Mouse (Mus musculus) right cerebral cortex, postnatal 4 days (tissue): ENCODE data around the gene 1700030K09Rik.

Experiments
- DNase-seq: peaks from one replicate; pipeline ENCODE4 v3.0.0-alpha.2; 2022

1700030K09Rik gene

DNA sequence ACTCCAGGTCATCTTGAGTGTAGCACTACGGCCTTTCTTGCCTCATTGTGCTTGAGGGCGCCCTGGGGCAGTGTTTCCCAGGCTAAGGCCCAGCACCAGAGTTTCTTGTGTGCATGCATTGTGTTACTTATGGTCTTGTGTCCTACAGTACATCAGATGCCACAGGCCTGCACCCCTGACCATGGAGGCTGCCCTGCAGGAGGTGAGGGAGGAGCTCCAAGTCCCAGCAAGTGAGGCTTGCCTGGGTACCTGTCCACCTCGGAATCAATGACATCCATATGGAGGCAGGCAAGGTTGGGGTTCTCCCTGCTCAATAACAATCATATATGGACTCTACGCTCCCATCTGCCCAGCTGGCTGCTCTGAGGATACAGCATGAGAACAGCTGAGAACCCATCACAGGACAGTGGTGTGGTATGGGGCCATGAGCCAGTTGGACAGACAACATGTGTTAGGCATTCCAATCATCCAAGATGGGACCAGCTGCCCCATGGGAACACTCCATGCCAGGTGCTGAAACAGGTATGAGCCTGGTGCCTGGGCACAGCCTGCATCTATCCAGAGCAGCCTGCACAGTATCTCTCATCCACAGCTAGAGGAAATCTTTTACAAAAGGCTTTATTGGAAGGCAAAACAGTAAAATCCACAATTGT lies 16.3 kb downstream of the 1700030K09Rik start:
- no peak for DNase-seq

DNA sequence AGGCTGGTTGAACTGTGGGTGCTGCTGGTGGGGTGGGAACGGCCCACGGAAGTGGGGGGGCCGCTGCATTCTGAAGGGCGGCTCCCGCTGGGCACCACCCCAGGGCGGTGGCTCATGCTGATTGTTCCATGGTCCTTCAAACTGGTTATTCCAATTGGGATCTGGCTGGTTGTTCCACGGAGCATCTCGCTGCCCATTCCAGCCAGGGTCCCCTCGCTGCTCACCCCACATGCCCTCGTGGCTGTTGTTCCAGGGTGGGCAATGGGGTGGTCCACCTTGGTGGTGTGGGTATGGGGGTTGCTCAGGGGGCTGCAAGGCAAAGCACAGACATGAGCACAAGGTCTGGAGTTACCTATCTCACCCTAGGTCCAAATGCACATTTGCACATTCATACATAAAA lies 20.5 kb downstream of the 1700030K09Rik start:
- no peak for DNase-seq

DNA sequence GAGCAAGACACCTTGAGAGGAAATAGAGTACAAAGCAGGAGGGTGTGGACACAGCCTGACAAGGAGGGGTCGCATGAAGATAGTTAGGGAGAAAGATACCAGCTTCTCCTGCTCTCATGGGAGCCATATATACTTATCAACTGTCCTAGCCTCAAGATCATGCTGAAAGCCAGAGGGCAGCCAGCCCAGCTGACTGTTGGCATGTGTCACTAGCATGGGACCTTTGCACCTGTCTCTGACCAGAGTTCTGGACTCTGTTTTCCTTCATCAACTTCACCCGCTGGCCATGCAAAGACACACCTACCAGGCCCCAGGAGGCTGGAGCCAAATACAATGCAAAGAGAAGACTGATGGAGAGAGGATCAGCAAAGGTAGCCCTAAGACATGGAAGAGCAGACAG lies 25.6 kb downstream of the 1700030K09Rik start:
- no peak for DNase-seq

DNA sequence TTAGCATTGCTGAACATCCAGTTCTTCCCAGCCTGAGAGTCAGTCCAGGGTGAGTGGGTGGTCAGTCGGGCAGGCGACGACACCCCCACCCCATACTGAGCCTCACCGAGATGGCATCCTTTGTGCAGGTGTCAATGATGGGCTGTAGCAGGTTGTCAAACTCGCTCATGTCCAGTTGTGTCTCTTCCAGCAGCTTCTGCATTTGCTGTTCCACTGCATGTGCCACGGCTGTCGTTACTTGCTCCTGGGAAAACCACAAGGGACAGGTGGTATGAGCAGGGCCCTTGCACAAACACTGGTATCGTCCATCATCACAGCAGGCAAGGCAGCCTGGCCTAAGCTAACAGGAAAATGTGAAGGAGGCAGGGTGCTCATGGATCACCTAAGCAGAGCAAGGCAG lies 26.3 kb downstream of the 1700030K09Rik start:
- no peak for DNase-seq

DNA sequence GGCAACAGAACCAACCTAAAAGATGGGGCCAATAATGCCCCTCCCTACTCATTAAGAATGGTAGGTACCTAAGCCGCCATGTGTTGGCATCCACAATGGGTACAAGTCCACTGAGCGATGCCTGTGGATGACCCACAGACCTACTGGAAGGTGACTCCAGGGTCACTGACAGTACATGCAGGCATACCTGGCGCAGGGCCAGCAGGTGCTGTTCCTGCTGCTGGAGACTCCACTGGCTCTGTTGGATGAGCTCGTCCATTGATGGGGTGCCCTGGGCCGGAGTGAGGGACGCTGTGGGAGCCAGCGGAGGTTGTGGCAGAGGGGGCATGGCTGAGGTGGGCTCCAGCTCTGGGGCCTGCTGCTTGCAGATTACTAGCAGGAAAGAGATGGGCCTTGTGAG lies 27.0 kb downstream of the 1700030K09Rik start:
- no peak for DNase-seq

DNA sequence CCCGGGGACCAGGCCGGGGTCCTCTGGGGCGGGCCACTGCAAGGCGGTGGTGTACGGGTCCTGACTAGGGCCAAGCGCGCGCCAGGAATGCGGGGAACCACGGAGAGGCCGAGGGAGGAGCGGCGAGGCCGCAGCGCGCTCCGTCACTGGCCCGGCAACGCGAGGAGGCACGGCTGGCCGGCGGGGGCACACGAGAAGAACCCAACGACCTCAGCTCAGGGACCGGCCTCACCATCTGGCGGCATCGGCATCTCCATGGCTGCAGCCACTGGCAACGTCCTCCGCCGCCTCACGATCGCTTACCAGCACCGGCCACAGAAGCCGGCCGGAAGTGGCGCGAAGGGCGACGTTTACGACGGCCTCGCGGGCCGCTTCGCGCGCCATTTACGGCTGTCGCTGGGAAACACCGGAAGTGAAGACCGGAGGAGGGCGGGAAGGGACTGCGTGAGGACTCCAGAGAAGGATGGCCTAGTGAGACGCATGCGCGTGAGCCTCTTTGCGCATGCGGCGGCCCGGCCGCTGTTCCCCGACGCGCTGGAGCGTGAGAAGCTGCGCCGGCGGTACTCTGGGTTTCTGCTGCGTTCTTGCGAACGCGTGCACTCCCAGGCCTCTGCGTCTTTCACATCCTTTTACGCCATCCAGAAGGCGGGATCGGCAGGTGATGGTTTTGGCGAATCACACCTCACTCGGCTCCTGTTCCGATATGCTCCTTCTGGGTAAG lies 31.3 kb downstream of the 1700030K09Rik start, which contains the start of gene Cherp:
Gene Cherp (minus strand): TSS at position 401 of the 721 bp plus-strand sequence.
- DNase-seq: peak; percentile 93

DNA sequence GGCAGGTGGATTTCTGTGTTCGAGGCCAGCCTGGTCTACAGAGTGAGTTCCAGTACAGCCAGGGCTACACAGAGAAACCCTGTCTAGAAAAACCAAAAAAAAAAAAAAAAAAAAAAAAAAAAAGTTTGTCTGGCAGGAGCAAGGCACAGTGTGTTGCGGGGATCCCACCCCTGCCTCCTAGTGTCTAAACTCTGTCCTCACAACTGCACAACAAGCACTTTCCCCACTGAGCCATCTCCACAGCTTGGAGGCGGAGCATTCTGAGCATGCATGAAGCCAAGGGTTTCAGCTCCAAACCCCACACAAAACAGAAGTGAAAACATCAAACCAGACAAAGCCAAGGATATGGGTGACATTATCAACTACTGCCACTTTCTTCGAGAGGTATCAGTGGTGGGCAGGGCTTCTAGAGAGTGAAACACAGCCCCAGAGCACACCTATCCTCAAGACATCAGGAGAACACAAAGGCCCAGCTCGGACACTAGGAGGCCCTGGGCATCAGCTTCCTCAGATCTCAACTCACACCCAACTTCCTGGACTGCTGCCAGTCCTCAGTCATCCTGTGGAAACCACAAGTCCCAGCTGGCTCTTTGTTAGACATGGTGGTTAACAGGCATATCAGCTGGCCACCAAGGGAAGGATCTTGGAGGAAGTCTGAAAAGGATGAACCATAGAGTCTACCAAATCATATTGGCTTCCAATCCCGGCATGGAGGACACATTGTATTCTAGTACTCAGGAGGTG lies 41.9 kb downstream of the 1700030K09Rik start:
- DNase-seq: no peak

DNA sequence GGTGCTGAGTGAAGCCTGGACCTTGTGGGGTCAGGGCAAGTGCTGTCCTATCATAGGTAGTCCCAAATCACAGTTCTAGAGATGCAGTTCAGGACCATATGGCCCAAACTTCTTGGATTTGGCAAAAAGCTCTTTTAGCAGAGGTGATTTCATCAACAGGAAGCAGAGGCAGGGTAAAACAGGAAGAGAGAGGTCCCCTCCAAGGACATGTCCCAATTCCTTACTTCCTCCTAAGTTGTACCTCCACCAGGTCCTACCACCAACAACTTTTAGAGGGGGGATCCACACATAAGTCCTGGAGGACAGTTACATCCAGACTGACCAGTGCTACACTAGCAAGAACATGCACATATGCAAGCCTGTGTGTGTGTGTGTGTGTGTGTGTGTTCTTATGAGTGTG lies 43.3 kb downstream of the 1700030K09Rik start:
- DNase-seq: no peak

DNA sequence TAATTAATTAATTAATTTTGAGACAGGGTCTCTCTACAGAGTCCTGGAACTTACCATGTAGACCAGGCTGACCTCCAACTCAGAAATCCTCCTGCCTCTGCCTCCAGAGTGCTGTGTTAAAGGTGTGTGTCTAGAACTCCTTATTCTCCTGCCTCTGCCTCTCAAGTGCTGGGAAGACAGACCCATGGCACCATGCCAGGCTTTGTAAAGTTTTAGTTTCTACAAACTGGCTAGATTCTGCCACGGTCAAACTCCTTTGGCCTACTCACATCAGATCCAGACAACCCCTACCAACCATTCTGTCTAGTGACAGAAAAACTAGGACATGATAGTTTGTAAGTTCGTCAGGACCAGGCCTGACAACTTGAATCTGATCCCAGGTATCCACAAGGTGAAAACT lies 47.3 kb downstream of the 1700030K09Rik start:
- peak; percentile 26 for DNase-seq

DNA sequence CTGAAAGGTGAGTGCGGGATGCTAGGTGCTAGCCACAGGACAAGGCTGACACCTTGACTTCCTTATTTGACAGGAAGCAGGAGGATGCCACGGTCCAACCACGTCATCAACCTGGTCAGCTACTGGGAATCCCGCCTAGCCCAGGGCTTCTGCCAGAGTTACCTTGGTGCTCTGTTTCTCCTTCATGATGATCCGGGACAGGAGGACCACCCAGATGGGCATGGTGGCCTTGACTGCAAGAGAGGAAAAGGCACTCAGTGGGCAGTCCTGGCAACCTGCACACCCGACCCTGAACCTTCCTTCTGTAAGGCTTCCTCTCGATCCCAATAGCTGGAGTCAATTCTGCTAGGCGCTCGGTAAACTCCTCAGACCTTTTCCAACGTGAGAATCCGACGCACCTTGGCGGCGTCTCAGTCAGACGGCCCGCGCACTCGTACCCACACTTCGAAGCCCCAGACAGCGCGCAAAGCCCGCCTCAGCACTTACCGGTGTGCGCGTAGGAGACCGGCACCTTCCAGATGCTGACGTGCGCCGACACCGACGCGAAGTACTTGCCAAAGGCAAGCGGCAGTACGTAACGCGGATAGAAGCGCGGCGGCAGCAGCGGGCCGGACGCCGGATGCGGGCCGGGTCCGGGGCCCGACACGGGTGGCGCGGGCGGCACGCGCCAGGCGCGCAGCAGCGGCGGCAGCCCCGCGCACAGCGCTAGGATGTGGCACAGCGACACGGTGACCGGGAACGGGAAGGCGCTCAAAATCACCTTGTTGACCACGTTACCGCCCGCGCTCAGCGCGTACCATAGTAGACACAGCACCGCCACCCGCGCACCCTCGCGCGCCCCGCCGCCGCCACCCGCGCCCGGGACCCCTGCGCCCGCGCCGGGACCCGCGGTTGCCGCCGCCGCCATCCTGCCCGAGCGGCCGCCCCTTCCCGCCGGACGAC lies 48.3 kb downstream of the 1700030K09Rik start, which contains the start of gene Slc35e1:
Gene Slc35e1 (minus strand): TSS at position 935 of the 942 bp plus-strand sequence.
- DNase-seq: peak; percentile 39

DNA sequence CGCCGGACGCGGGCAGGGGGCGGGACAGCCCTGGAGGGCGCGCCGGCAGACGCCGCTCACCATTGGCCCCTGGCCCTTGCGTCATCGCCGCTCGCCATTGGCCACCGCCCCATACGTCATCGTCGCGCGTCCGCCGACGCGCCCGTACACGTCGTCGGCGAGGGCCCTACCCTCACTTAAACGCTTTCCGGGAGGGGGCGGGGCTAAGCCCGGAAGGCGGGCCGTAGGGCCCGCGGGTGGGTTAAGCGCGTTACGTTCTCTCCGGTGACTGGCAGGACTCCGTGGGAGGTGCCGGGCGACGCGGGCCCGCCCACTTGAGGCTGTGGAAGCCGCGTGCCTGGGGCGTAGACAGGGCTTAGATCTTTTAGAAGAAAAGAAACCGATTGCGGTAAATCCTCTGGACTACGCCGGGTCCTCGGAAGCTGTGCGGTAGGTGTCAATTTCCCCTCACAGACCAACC lies 49.0 kb downstream of the 1700030K09Rik start:
- peak; percentile 100 for DNase-seq

DNA sequence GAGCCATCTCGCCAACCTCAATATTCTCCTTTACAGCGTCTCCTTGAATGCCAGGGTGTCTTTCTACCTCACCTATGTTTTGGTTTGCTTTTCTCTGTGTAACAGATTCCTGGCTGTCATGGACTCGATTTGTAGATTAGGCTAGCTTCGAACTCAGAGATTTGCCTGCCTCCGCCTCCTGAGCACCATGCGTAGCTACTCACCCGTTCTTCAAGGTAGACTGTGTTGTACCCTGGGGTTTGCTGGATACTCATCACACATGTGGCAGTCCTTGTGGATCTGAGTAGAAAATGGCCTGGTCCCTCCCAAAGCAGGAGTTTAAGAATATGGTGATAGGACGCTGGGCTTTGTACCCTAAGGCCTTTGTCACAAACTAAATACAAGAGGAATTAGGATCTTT lies 49.7 kb downstream of the 1700030K09Rik start:
- DNase-seq: no peak

DNA sequence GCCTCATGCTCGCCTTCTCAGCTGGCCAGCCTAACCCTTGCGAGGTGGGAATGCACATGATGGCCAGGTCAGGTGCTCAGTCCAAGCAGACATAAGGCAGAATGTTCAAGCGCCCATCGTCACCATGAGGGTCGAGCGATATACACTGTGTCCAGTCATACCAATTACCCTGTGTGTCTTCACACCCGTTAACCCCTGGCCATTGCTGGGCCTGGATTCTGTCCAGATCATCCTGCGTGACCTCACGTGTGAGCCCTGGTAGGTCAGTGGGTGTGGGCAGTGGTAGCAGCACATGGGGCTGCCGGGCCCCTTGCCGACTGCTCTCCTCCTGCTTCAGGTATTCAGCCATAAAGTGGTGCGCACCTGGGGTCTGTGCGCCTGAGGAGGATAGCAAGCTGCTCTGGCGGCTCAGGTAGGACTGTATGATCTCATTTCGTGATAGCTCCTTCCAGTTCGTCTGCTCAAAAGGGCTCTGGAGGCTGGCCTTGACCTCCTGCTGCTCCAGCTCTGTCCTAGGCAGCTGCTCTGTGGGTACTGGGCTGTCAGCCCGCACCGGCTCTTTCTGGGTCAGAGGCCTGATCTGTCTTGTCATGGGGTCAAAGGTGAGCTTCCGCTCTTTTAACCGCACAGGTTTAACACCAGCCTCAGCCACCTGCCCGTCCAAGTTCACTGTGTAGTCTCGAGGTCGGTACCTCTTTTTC lies 51.9 kb downstream of the 1700030K09Rik start:
- DNase-seq: no peak

DNA sequence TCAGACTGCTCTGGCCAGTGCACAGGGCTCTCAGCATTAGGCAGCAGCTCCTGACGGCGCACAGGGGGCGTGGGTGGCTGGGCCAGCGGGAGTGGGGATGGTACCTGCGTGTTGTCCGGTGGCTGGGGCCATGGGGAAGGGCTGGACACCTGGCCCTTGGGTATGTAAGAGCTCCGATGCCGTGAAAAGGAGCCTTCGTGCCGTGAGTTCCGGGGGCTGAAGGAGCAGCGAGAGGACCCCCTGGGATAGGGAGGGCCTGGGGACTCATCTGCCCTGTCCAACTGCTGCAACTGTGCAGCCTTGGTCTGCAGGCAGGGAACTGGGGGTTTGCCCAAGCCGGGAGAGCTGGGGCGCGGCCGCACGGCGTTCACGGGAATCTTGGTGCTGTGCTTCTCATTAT lies 52.5 kb downstream of the 1700030K09Rik start:
- no peak for DNase-seq

DNA sequence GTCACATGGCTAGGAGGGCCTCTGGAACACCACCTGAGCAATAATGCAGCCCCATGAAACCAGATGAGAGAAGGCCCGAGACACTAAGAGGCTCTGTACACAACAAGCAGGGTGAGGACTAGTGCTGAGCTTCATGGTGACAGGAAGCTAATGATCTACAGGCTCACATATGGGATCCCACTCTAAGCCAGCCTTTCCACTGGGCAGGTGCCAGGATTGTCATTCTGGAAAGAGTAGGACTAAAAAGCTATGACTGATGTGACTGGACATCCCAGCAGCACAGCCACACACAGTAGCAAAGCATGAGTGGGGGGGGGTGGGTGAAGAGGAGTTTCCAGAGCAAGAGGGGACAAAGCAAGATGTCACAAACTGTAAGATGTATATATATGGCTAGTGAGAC lies 54.2 kb downstream of the 1700030K09Rik start:
- no peak for DNase-seq

DNA sequence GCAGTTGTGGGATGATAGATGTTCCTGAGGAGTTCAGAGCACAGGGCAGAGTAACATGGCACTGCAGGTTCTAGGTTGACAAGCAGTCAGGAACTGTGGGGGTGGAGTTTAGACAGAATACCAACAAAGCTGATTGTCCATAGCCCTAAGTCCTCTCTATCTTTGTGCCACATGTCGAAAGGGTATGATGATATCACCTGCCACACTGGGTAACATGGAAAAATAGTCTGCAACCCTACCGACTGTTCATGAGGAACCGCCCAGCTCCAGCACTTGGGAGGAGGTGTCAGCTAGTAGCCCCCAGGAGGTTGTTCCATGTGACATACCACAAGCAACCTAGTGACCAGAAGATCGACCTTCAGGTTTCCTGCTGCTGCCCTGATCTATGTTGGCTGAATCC lies 54.8 kb downstream of the 1700030K09Rik start:
- no peak for DNase-seq

DNA sequence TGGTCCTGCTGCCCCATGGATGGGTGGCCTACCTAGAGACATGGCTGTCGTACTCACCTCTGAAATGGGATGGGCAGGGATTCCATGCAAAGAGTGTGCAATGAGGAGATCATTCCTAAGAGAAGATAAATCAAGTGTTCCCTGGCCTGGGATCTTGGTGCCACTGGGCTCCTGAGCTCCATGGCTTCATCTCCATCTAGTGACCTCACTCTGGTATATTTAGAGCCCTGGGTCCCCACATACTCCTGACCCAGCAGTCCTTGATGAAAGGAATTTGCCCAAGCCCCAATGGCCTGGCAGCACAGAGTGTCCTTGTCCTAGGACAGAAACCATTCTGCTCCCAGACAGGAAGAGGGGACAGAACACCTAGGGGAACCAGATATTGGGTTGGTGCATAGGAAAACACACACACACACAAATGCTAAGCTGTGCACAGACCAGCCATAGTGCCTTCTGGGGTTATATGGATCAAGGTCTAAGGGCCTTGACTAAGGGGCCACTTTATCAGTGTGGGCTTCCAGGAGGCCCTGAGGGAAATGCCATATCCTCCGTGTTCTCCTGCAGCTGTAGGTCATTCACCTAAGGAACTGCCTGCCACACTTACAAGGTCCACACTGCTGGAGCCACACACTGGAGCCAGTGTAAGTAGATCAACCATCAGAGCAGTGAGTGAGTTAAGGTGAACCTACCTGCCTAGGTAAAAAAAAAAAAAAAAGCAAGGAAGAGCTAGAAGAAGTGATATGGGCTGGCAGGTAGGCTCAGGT lies 56.0 kb downstream of the 1700030K09Rik start:
- DNase-seq: no peak

DNA sequence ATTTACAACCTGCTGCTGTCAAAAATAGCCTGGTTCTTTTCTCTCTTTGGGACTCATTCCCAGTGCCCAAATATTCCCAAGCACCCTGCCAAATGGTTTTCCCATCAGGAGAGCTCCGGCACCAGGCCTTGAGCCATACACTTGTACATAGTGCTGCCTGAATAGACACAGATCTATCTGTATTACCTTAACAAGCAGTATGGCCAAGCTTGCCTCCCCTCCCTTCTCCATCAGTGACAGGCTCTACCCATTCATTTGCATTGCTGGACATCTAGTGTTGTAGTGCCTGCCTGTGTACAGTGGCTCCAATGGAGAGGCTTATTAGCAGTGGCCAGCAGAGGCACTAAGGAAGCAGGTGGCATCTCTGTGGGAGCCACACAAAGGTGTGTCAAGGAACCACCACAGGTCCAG lies 56.8 kb downstream of the 1700030K09Rik start:
- DNase-seq: no peak

DNA sequence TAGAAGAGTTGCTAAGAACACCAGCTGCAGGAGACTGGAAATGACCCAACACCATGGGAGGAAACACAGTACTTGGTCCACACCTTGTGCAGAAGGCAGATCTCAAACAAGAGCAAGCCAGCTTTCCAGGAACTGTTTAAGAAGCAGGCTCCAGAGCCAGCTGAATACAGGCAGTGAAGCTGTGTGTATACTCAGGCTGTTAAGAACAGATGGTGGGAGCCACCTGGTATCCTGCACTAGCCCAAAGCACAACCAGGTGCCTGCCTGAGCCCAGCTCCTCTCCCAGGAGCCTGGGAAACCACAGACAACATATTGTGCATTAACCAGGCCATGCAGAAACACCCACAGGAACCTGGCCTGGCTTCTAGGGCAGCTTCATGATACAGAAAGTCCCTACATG lies 60.5 kb downstream of the 1700030K09Rik start:
- DNase-seq: no peak

DNA sequence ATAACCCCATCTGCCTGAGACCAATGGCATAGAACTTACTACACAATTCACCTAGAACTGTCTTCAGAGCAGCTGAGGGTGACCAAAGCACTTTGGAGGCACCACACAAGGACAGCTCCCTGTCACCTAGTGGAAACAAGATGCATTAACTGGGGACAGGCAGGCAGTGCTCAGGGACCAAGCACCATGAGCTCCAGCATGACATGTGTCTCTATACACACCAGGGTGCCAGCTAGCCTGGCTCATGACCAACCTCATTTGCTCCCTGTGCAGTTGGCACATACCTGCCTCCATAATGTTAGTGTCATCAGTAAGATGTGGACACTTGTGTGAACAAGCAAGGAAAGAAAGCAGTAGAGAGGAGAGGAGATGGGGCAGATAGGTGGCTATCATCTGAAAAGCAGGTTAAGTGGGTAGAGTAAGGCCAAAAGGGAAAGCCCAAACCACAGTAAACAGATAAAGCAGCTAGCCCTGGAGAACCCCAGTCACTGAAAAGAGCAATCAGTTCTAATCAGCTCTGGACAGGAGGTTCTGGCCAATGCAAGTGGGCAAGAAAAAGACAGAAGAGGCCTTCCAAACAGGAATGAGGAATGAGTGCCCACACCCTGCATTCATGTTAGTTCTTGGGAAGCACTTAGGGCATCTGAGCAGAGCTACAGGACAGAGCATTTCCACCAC lies 61.1 kb downstream of the 1700030K09Rik start:
- DNase-seq: no peak
